Mouse (Mus musculus): ENCODE measurements around the gene Trnp1. TPM values are rescaled to one million over a fixed set of nuclear protein-coding genes. Genes with fewer than 3 reads are reported as not detected.

Gene Trnp1
- polyA plus RNA-seq, 1 experiment from 2014 or later, result 0.06 TPM

DNA sequence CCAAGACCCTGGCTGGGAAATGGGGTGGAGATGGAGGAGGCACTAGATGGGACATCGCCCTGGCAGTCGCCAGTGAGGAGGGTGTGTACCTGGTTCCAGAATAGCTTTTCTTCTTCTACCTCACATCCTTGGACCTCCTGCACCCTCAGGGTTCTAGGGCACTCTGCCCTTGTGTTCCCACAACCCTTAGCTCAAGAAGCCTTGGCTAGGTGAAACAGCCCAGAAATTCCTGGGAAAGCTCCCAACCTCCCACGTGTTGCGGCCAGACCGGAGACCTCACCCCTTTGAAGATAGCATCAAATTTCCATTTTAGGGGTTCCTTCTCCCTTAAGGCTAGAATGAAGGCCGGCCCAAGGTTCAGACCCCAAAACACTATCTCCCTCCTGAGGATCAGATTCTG lies 17.6 kb downstream of the Trnp1 start:
- Histone ChIP-seq H3K9ac (no peak overlapping the region), H3K4me2 (peak overlapping the region; percentile 77), H3K9me3 (replicated peaks) (no peaks in the 10 kb centered on the region), H3K27me3 (peaks cover 96% of the 10 kb centered on the region), H3K27ac (replicated peaks) (no peak overlapping the region), H3K36me3 (replicated peaks) (no peaks in the 10 kb centered on the region), H3K4me1 (replicated peaks) (peaks cover 21% of the 10 kb centered on the region), H3K4me3 (replicated peaks) (peak overlapping the region; percentile 53; the same call in 1 of the 2 replicates)
- no peak for ATAC-seq (ENCODE audit: insufficient read depth)
- 43% methylated on average over 6 of the region's 6 CpGs for WGBS (ENCODE audit: insufficient replicate concordance)

GRCm38 (mm10) chr4:133480185-133480537 lies 18.2 kb downstream of the Trnp1 start:
- H3K27ac ChIP-seq (replicated peaks), result no peak overlapping the region
- 5% methylated on average over 34 of the region's 34 CpGs for WGBS (ENCODE audit: insufficient replicate concordance)
- no peaks in the 10 kb centered on the region for H3K9me3 ChIP-seq (replicated peaks)
- H3K4me3 ChIP-seq (replicated peaks), result peak overlapping the region; percentile 53
- peaks cover 21% of the 10 kb centered on the region for H3K4me1 ChIP-seq (replicated peaks)
- H3K4me2 ChIP-seq, result peak overlapping the region; percentile 77
- H3K27me3 ChIP-seq, result peaks cover 96% of the 10 kb centered on the region
- peak overlapping the region; percentile 30; the same call in 1 of the 2 replicates for H3K9ac ChIP-seq
- no peaks in the 10 kb centered on the region for H3K36me3 ChIP-seq (replicated peaks)
- ATAC-seq (ENCODE audit: insufficient read depth), result no peak

GRCm38 (mm10) chr4:133479458-133480184 lies 18.7 kb downstream of the Trnp1 start, which contains the start of gene Tent5b:
Tent5b (plus strand) TSS chr4:133480132.
- Histone ChIP-seq H3K9me3 (replicated peaks) (no peaks in the 10 kb centered on the region), H3K27ac (replicated peaks) (no peak within 1 kb of the TSS), H3K4me2 (peak within 1 kb of the TSS; percentile 77), H3K27me3 (peaks cover 96% of the 10 kb centered on the region), H3K4me1 (replicated peaks) (peaks cover 21% of the 10 kb centered on the region), H3K36me3 (replicated peaks) (no peaks in the 10 kb centered on the region), H3K4me3 (replicated peaks) (peak within 1 kb of the TSS; percentile 53), H3K9ac (peak within 1 kb of the TSS; percentile 30; the same call in 1 of the 2 replicates)
- WGBS (ENCODE audit: insufficient replicate concordance), result 3% methylated on average over 29 of the region's 29 CpGs
- ATAC-seq (ENCODE audit: insufficient read depth), result peak; percentile 99

DNA sequence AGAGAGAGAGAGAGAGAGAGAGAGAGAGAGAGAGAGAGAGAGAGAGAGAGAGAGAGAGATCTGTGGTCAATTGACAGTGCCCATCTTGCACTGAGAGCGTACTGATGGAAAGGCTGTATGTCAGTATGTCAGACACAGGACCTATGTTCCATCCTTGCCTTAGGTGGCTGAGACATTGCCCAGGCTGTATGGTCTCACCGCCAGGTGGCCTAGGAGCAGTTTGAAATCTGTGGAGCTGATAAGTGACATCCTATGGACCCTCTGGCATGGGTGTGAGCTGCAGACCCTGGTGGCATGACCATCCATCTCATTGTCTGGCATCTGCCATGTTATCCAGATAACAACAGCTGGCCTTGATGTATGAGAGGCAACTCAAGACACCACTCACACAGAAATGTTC lies 24.5 kb downstream of the Trnp1 start:
- Histone ChIP-seq H3K27me3 (peaks cover 64% of the 10 kb centered on the region), H3K27ac (replicated peaks) (no peak overlapping the region), H3K4me3 (replicated peaks) (no peak overlapping the region), H3K9ac (no peak overlapping the region), H3K4me1 (replicated peaks) (no peaks in the 10 kb centered on the region; the same call in 1 of the 2 replicates), H3K9me3 (replicated peaks) (no peaks in the 10 kb centered on the region), H3K36me3 (replicated peaks) (no peaks in the 10 kb centered on the region), H3K4me2 (no peak overlapping the region)
- WGBS (ENCODE audit: insufficient replicate concordance), result 48% methylated on average over 2 of the region's 2 CpGs
- no peak for ATAC-seq (ENCODE audit: insufficient read depth)

DNA sequence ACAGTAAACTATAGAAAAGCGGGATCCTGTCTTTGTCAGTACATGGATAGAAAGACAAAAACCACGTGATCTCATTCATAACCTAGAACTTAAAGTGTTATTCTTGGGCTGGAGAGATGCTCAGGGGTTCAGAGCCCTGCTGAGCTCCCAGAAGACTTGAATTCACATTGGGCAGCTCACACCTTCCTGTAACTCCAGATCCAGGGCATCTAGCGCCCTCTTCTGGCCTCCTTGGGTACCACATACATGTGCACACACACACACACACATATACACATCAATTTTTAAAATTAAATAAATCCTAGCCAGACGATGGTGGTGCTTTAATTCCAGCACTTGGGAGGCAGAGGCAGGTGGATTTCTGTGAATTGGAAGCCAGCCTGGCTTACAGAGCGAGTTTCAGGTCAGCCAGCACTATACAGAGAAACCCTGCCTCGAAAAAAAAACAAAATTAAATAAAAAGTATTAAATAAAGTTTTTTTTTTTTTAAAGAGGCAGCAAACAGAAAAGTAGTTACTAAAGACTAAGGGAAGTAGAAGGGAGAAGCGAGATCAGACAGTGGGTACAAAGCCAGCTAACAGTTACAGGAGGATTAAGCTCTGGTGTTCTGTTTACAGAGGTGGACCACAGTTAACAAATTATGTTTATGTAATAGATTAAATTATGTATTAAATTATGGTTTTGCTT lies 27.1 kb downstream of the Trnp1 start:
- ATAC-seq (ENCODE audit: insufficient read depth), result no peak
- Histone ChIP-seq H3K27me3 (peaks cover 60% of the 10 kb centered on the region), H3K4me1 (replicated peaks) (peaks cover 6% of the 10 kb centered on the region)

DNA sequence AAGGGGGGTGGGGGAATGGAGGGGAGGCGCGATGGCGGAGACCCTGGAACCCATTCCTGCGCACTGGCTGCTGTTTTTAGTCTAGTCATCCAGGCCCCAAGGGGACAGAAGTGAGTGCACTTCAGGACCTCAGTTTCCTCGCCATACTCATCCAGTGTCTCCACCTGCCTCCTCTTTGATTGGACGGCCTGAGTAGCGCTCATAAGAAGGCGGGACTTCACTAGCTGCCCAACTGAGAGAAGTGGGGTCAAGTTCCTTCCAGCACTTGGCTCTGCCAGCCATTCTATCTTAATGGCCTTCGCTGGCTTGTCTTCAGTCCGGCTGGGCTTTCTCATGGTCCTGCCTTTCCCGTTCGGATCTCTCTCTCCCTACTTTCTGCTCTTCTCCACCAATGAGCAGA lies 29.2 kb downstream of the Trnp1 start:
- H3K36me3 ChIP-seq (replicated peaks), result no peaks in the 10 kb centered on the region
- peaks cover 42% of the 10 kb centered on the region for H3K27me3 ChIP-seq
- WGBS (ENCODE audit: insufficient replicate concordance), result 21% methylated on average over 12 of the region's 12 CpGs
- peaks cover 6% of the 10 kb centered on the region for H3K4me1 ChIP-seq (replicated peaks)
- no peaks in the 10 kb centered on the region for H3K9me3 ChIP-seq (replicated peaks)
- H3K4me2 ChIP-seq, result no peak overlapping the region
- H3K9ac ChIP-seq, result no peak overlapping the region
- H3K27ac ChIP-seq (replicated peaks), result no peak overlapping the region
- H3K4me3 ChIP-seq (replicated peaks), result no peak overlapping the region
- no peak for ATAC-seq (ENCODE audit: insufficient read depth)

More for the DNA sequence above, 27.1 kb downstream of the Trnp1 start:
- WGBS (ENCODE audit: insufficient replicate concordance), result 59% methylated on average over 7 of the region's 7 CpGs
- no peak overlapping the region for H3K4me3 ChIP-seq (replicated peaks)
- H3K27ac ChIP-seq (replicated peaks), result no peak overlapping the region
- no peak overlapping the region for H3K9ac ChIP-seq
- H3K9me3 ChIP-seq (replicated peaks), result no peaks in the 10 kb centered on the region
- H3K4me2 ChIP-seq, result no peak overlapping the region
- H3K36me3 ChIP-seq (replicated peaks), result no peaks in the 10 kb centered on the region

- H3K36me3 ChIP-seq (replicated peaks), result no peaks in the 10 kb centered on the region
- H3K27me3 ChIP-seq, result peaks cover 34% of the 10 kb centered on the region
- H3K9ac ChIP-seq, result no peak overlapping the region; the same call in 1 of the 2 replicates
- H3K9me3 ChIP-seq (replicated peaks), result no peaks in the 10 kb centered on the region
- 2% methylated on average over 27 of the region's 27 CpGs for WGBS (ENCODE audit: insufficient replicate concordance)
- peak overlapping the region; percentile 68 for H3K4me2 ChIP-seq
- no peak overlapping the region for H3K27ac ChIP-seq (replicated peaks)
- ATAC-seq (ENCODE audit: insufficient read depth), result 0 out of 2 replicates have a peak, but pooled peaks have one; percentile 7
- H3K4me3 ChIP-seq (replicated peaks), result peak overlapping the region; percentile 45
- peaks cover 6% of the 10 kb centered on the region for H3K4me1 ChIP-seq (replicated peaks)
Measured at GRCm38 (mm10) chr4:133468080-133468479, 30.3 kb downstream of the Trnp1 start.

GRCm38 (mm10) chr4:133463184-133463583 lies 35.2 kb downstream of the Trnp1 start:
- Histone ChIP-seq H3K27me3 (peaks cover 15% of the 10 kb centered on the region), H3K4me1 (replicated peaks) (peaks cover 3% of the 10 kb centered on the region), H3K27ac (replicated peaks) (no peak overlapping the region), H3K36me3 (replicated peaks) (no peaks in the 10 kb centered on the region), H3K9me3 (replicated peaks) (no peaks in the 10 kb centered on the region), H3K4me3 (replicated peaks) (no peak overlapping the region), H3K4me2 (no peak overlapping the region), H3K9ac (no peak overlapping the region)
- no peak for ATAC-seq (ENCODE audit: insufficient read depth)
- 27% methylated on average over 6 of the region's 6 CpGs for whole genome bisulfite sequencing (ENCODE audit: insufficient replicate concordance)

DNA sequence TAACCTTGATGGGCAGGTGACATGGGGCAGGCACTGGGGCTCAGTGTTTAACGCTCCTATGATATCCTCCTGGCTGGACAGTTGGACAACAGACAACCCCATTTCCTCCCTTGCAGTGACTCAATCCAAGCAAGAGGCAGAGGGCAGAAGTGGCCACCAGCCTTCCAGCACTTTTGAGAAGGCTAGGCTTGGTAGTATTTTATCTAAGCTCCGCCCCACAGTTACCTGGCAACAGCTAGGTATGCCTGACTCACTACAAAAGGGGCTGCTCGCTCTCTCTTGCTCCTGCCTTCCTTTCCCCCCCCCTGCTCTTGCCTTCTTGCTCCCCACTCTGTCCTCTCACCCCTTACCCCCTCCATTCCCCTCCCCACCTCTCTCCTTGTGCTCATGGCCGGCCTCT lies 37.0 kb downstream of the Trnp1 start:
- Histone ChIP-seq H3K4me3 (replicated peaks) (no peak overlapping the region), H3K36me3 (replicated peaks) (no peaks in the 10 kb centered on the region), H3K9me3 (replicated peaks) (no peaks in the 10 kb centered on the region), H3K27me3 (no peaks in the 10 kb centered on the region), H3K4me2 (no peak overlapping the region), H3K4me1 (replicated peaks) (no peaks in the 10 kb centered on the region), H3K27ac (replicated peaks) (no peak overlapping the region), H3K9ac (no peak overlapping the region)
- WGBS (ENCODE audit: insufficient replicate concordance), result 68% methylated on average over 4 of the region's 4 CpGs
- no peak for ATAC-seq (ENCODE audit: insufficient read depth)

DNA sequence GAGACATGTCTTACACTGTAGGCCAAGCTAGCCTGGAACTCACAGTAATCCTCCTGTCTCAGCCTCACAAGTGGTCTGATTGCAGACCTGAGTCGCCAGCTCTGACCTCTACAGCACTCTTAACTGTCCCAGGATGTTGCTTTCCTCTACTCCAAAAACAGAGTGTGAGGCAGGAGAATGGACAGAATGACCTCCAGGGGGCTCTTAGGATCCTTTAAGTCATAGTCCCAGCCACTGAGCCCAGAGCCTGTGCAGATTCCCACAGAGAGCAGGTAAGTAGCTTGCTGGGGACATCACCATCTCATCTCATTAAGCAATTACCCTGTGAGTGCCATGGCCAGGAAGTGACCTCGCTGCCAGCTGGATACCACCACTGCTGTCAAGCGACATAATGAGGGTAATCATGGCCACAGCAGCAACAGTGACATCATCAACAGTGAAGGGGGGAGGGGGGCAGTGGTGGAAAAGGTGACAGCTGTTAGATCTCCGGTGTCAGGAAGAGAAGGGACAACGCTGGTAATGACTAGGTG lies 37.5 kb downstream of the Trnp1 start:
- Histone ChIP-seq H3K27ac (replicated peaks) (no peak overlapping the region), H3K27me3 (no peaks in the 10 kb centered on the region), H3K4me3 (replicated peaks) (no peak overlapping the region), H3K9me3 (replicated peaks) (no peaks in the 10 kb centered on the region), H3K4me1 (replicated peaks) (no peaks in the 10 kb centered on the region), H3K9ac (no peak overlapping the region), H3K36me3 (replicated peaks) (no peaks in the 10 kb centered on the region), H3K4me2 (no peak overlapping the region)
- WGBS (ENCODE audit: insufficient replicate concordance), result 40% methylated on average over 5 of the region's 5 CpGs
- no peak for ATAC-seq (ENCODE audit: insufficient read depth)

GRCm38 (mm10) chr4:133460006-133460405 lies 38.3 kb downstream of the Trnp1 start:
- no peaks in the 10 kb centered on the region for H3K4me1 ChIP-seq (replicated peaks)
- 77% methylated on average over 1 of the region's 1 CpGs for WGBS (ENCODE audit: insufficient replicate concordance)

More at GRCm38 (mm10) chr4:133460006-133460405, 38.3 kb downstream of the Trnp1 start:
- Histone ChIP-seq H3K27me3 (0 out of 2 replicates have a peak, but pooled peaks cover 5% of the 10 kb centered on the region), H3K4me3 (replicated peaks) (no peak overlapping the region), H3K4me2 (no peak overlapping the region), H3K36me3 (replicated peaks) (no peaks in the 10 kb centered on the region), H3K27ac (replicated peaks) (no peak overlapping the region), H3K9ac (no peak overlapping the region), H3K9me3 (replicated peaks) (no peaks in the 10 kb centered on the region)
- ATAC-seq (ENCODE audit: insufficient read depth), result no peak
